Mouse (Mus musculus): Measurements from ENCODE around the gene Gm2115.
A peak's percentile ranks its signal among the peaks of the same experiment; 100 is the strongest.

Gm2115 gene

GRCm38 (mm10) chr7:84587101-84587783, 58.5 kb downstream of the Gm2115 start:
- no peak for DNase-seq

- no peak for DNase-seq
Measured at GRCm38 (mm10) chr7:84590622-84591021, 61.9 kb downstream of the Gm2115 start.

GRCm38 (mm10) chr7:84591347-84591746, 62.6 kb downstream of the Gm2115 start:
- DNase-seq = no peak

DNA sequence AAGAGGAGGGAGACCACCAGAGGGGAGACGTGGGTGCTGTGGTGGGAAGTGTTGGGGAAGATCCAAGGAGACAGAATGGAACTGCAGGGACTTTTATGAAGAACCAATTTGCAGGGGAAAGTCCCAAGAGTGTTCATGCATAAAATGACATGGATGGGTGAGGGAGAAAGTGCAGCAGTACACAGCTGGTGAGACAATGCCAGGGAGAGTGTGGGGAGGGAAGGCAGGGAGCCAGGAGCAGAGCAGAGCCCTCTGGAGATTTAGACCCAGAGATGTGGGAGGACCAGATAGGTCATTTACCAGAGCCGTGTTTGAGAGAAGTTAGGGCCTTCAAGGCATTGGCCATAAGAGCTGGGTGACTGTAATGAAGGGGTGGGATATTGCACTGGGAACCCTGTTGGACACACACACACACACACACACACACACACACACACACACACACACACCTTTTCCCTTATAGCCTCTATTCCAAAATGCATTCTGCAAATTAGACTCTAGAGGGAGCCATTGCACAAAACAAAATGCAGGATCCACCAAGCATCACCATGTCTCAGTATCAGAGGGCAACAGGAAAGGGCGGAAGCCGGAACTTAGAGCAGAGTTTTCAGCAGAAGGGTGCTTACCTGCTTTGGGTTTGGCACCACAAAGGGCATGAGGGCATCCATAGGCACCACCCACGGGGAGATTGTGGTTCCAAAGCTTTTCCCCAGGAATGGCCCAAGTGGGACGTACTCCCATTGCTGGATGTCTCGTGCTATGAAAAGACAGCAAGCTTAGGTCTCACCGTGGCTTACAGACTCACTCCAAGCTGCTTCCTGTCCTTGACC, 65.5 kb downstream of the Gm2115 start:
- DNase-seq = peak; percentile 15 to 35

GRCm38 (mm10) chr7:84594917-84595303, 66.2 kb downstream of the Gm2115 start:
- no peak for DNase-seq

DNA sequence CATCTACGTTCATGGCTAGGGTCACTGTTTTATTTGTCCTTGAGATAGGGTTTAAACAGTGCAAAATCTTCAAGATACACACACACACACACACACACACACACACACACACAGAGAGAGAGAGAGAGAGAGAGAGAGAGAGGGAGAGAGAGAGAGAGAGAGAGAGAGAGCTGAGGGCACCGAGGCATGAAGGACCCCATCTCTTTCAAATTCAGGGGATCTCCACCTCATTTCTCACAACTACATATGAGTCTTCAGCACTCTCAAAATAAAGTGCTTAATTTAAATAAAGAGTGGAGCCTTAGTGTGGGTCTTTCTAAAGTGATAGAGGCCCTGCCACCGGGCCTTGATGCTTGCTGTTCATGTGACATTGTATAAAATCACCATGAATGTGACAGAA, 67.2 kb downstream of the Gm2115 start:
- DNase-seq = no peak

DNA sequence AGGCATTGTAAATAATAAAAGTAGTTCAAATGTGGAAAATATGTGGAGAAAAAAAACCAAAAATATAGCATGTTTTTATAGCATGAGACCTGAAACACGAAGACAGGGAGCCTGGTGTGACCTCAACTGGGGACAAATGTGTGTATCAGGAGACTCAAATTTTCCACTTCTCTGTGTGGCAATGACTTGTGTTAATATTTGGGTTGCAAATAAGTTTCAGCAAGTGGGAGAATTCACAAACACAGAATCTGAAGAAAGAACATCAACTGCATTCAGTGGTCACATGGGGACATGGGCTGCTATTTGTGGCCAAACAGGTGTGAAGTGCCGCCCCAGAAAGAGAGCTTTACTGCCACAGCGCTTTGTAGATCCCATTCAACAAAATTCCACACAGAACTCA, 67.9 kb downstream of the Gm2115 start:
- DNase-seq = no peak

GRCm38 (mm10) chr7:84600631-84601030, 71.9 kb downstream of the Gm2115 start:
- no peak for DNase-seq

GRCm38 (mm10) chr7:84601331-84601730, 72.6 kb downstream of the Gm2115 start:
- no peak for DNase-seq

DNA sequence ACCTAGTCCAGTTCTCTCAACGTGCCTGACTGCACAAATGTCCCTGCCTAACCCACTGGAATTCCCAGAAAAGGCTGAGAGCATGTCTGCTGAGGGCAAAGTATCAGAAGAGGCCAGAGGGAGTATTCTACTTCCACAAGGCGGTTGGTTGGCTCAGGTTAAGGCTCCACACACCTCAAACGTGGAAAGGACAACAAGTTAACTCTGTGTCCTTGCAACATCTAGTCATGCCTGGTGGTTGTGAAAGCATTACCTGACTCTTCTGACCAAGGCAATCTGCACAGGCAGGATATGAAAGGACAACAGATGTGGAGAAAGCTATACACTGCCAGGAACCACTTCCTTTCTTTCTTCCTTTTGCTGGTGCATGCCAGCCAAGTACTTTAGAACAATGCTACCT, 75.7 kb downstream of the Gm2115 start:
- peak; percentile 30 to 70 for DNase-seq

GRCm38 (mm10) chr7:84605033-84605687, 76.4 kb downstream of the Gm2115 start:
- no peak for DNase-seq

GRCm38 (mm10) chr7:84605704-84606292, 77.0 kb downstream of the Gm2115 start:
- DNase-seq = peak; percentile 94 to 96

- DNase-seq = peak; percentile 84 to 88
Measured at GRCm38 (mm10) chr7:84606293-84606749, 77.6 kb downstream of the Gm2115 start, which contains the start of gene Fah. Fah (minus strand) TSS chr7:84606722.

DNA sequence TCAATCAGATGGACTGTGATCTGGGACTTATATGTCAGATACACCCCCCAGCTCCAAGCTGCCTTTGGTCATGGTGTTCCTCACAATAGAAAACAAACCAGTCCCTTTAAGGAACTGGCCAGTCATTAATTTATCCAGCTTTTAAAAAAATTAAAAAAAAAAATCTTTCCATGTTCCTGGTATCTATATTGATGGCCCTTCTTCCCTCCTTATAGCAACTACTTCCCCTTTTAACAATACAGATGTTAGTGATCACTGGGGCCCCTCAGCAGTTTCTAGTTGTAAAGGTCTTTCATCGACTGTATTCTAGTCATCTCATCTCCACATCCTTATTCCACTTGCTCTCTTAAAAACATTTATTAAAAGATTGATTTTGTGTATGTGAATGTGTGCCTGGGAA, 82.9 kb downstream of the Gm2115 start:
- no peak for DNase-seq

DNA sequence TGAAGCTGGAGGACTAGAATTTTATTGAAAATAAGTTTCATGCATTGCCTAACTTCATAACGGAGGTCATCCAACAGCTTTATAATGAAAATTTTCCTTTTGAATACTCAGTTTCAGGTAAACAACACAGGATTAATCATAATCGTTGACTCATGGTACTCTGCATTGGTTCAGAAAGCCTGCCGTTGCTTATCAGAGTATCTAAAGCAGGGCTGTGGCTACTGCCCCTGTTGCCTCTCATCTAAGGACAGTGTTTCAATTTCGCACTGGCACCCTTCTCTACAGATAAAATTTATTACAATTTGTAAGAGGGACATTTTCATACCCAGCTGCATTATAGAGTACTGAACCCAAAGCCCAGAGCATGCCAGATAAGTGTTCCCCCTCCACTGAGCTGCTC, 83.7 kb downstream of the Gm2115 start:
- DNase-seq = no peak

GRCm38 (mm10) chr7:84618951-84619350, 90.2 kb downstream of the Gm2115 start:
- DNase-seq = no peak

GRCm38 (mm10) chr7:84620956-84621355, 92.2 kb downstream of the Gm2115 start:
- DNase-seq = no peak

GRCm38 (mm10) chr7:84623718-84624117, 95.0 kb downstream of the Gm2115 start:
- no peak for DNase-seq

DNA sequence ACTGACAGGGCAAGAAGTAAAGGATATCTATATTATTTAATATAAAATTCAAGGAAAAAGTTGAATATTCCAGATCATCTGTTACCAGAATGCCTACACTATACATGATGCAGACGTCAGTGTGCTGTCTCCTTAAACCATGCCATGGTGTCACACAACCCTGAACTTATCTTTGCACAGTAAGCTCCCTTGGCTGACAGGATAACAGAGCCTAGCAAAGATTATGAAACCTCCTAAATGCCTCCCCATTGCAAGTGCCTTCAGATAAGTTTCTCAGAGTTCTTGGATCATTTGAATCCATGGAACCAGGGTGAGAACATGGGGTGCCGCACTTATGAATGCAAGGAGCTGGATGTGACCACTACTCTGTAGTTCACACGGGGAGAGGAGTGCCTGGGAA, 103.1 kb downstream of the Gm2115 start:
- no peak for DNase-seq

Measured in lung, adult 18-20 months (tissue).